Mouse (Mus musculus) limb, embryonic 10.5 days (tissue): ENCODE results near the gene Gm9857. TPM values are rescaled to one million over a fixed set of nuclear protein-coding genes. Genes with fewer than 3 reads are reported as not detected.

ENCODE experiments used
- polyA plus RNA-seq: library from polyadenylated mRNA; unstranded; fragments of >200 nt; fragmentation: Nextera tagmentation; extraction: Ambion mirVana; gene quantifications from 2 replicates; pipeline ENCODE4 v1.2.1, GENCODE M21; 2016

Gene Gm9857
- polyA plus RNA-seq, 1 experiment from 2014 or later, result not detected

Other genes with a start within 250 kb of the Gm9857 start
- gene Gpsm2, start 218.1 kb downstream of the Gm9857 start, polyA plus RNA-seq, result 73.9 and 85.3 TPM in 2 replicates
- gene Aknad1, start 200.8 kb downstream of the Gm9857 start, polyA plus RNA-seq, result 0.10 TPM in 1 of 2 replicates, not detected in the other
- 20.8 and 24.6 TPM in 2 replicates for gene Stxbp3, start 99.9 kb downstream of the Gm9857 start, polyA plus RNA-seq
- 0.14 TPM in 1 of 2 replicates, not detected in the other for gene Fndc7, start 50.4 kb downstream of the Gm9857 start, polyA plus RNA-seq
- gene Prpf38b, start 28.7 kb downstream of the Gm9857 start, polyA plus RNA-seq, result 69.9 and 72.6 TPM in 2 replicates
- 0.48 and 0.88 TPM in 2 replicates for gene Henmt1, start 572 bp downstream of the Gm9857 start, polyA plus RNA-seq
- 4.4 and 4.9 TPM in 2 replicates for gene Fam102b, start 87.2 kb upstream of the Gm9857 start, polyA plus RNA-seq
- not detected in 2 replicates for gene Slc25a54, start 140.0 kb upstream of the Gm9857 start, polyA plus RNA-seq
- 20.0 and 27.5 TPM in 2 replicates for gene Slc25a24, start 182.7 kb upstream of the Gm9857 start, polyA plus RNA-seq